Mouse (Mus musculus) heart, embryonic 14.5 days (tissue): ENCODE data around the gene Klhdc7a. TPM values are rescaled to one million over a fixed set of nuclear protein-coding genes. Genes with fewer than 3 reads are reported as not detected.

ENCODE experiments used
- ATAC-seq: fragments of 200-750 bp; cut with Nextera tagmentation; 2 replicates; pipeline ENCODE4 v1.8.0; 2017; ENCODE audit warnings: low read depth, moderate TSS enrichment; ENCODE audit not compliant: insufficient number of reproducible peaks, insufficient read depth, low FRiP score
- H3K27ac ChIP-seq, 2 experiments: fragments of 200-500 bp in 1 of 2; fragments of 300-500 bp in 1 of 2; sonication (generic) in 1 of 2; replicated peaks in 1 of 2; 2 replicates each; pipeline ENCODE4 v1.5.1; 2012 to 2014; ENCODE audit warnings: low read depth in 2 of 2, low read length in 2 of 2, control low read depth in 1 of 2, mild to moderate bottlenecking in 1 of 2, mixed read lengths in 1 of 2; ENCODE audit not compliant: control insufficient read depth in 1 of 2, insufficient read depth in 1 of 2
- H3K27me3 ChIP-seq: fragments of 300-500 bp; sonication (generic); 2 replicates; pipeline ENCODE4 v1.6.1; 2014; ENCODE audit warnings: mild to moderate bottlenecking, low read length, control low read depth; ENCODE audit not compliant: control insufficient read depth, insufficient read depth
- H3K36me3 ChIP-seq: fragments of 300-500 bp; sonication (generic); 2 replicates; pipeline ENCODE4 v1.6.1; 2014; ENCODE audit warnings: mild to moderate bottlenecking, control low read depth, low read length, mixed read lengths; ENCODE audit not compliant: control insufficient read depth, insufficient read depth
- H3K4me1 ChIP-seq, 2 experiments: fragments of 200-500 bp in 1 of 2; fragments of 300-500 bp in 1 of 2; sonication (generic) in 1 of 2; 2 replicates each; pipeline ENCODE4 v1.6.1; 2012 to 2014; ENCODE audit warnings: low read length in 2 of 2, control low read depth in 1 of 2, mixed read lengths in 1 of 2; ENCODE audit not compliant: control insufficient read depth in 2 of 2, insufficient read depth in 2 of 2
- H3K4me2 ChIP-seq: fragments of 300-500 bp; sonication (generic); 2 replicates; pipeline ENCODE4 v1.6.1; 2014; ENCODE audit warnings: mild to moderate bottlenecking, low read length
- H3K4me3 ChIP-seq, 2 experiments: fragments of 200-500 bp in 1 of 2; fragments of 300-500 bp in 1 of 2; sonication (generic) in 1 of 2; 2 replicates each; pipeline ENCODE4 v1.5.1; 2012 to 2014; ENCODE audit warnings: low read length in 2 of 2, mild to moderate bottlenecking in 2 of 2, control low read depth in 1 of 2, low read depth in 1 of 2, moderate library complexity in 1 of 2; ENCODE audit not compliant: control insufficient read depth in 1 of 2, insufficient read depth in 1 of 2
- H3K9ac ChIP-seq: fragments of 300-500 bp; sonication (generic); 2 replicates; pipeline ENCODE4 v1.6.1; 2014; ENCODE audit warnings: mild to moderate bottlenecking, low read length
- H3K9me3 ChIP-seq: fragments of 300-500 bp; sonication (generic); 2 replicates; pipeline ENCODE4 v1.6.1; 2016; ENCODE audit warnings: low read length, control low read depth; ENCODE audit not compliant: control insufficient read depth
- WGBS: fragments of 180-500 bp; shearing (Covaris S2); extraction: QIAGEN DNeasy Blood & Tissue Kit; methylation state at CpG from one replicate; pipeline ENCODE4 v1.1.7; 2014; 5-methylcytosine and 5-hydroxymethylcytosine counted together
- polyA plus RNA-seq: library from polyadenylated mRNA; unstranded; fragments of >200 nt; fragmentation: Nextera tagmentation; extraction: Ambion mirVana; gene quantifications from 2 replicates; pipeline ENCODE4 v1.2.1, GENCODE M21; 2014

Gene Klhdc7a
- not detected in 2 replicates for polyA plus RNA-seq

DNA sequence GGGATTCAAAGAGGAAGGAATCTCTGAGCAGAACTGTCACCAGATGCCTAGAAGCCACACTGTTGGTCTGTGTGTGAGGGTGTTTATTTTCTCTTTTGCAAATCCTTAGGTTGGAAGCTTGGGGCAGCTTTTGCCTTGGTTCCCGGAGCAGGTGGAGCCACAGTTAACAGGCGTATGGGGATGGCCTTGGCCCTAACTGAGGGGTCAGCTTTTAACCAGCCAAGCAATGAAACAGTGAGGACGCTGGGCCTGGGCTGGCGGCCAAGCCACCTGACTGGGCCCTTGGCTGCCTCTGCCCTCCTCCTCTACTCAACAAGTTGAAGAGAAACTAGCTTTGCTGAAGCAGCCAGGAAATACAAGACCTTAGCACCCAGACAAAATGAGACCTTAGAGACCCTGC, at the start of gene Klhdc7a:
Gene Klhdc7a, minus strand, starts transcription at position 105 of the 400 bp plus-strand sequence.
- Histone ChIP-seq H3K9me3 (no peaks in the 10 kb centered on the region), H3K4me3 (no peak within 1 kb of the TSS), H3K36me3 (no peaks in the 10 kb centered on the region), H3K9ac (no peak within 1 kb of the TSS), H3K4me2 (no peak within 1 kb of the TSS), H3K27me3 (no peaks in the 10 kb centered on the region), H3K27ac (no peak within 1 kb of the TSS), H3K4me1 (peaks cover 11% of the 10 kb centered on the region in 2 experiments; a peak in 3 of 4 replicates)
- 12% methylated on average over 4 of the region's 4 CpGs for WGBS
- 0 out of 2 replicates have a peak, but pooled peaks have one; percentile 54 for ATAC-seq

DNA sequence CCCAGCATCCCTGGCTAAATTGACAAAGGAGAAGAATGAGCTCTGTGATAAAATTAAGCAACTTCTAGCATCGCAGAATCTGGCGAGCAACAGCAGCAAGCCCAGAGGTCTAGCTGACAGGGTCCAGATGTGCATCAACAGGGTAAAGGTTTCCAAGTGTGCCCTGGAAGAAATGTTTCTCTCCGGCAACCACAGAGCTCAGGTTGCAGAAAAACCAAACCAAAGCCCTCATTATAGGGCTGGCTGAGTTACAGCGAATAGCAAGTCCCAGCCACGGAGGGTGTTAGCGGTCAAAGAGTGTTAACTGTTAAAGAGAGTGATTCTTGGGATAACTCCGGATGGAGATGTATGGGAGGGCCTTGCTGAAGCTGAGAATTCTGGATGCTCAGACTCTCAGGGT, 48.1 kb upstream of the Klhdc7a start:
- Histone ChIP-seq H3K4me3 (no peak overlapping the region), H3K36me3 (no peaks in the 10 kb centered on the region), H3K27me3 (peaks cover 8% of the 10 kb centered on the region; the same call in 1 of the 2 replicates), H3K4me1 (no peaks in the 10 kb centered on the region), H3K9ac (no peak overlapping the region), H3K4me2 (no peak overlapping the region), H3K9me3 (no peaks in the 10 kb centered on the region), H3K27ac (no peak overlapping the region)
- 58% methylated on average over 7 of the region's 7 CpGs for WGBS
- ATAC-seq: no peak

DNA sequence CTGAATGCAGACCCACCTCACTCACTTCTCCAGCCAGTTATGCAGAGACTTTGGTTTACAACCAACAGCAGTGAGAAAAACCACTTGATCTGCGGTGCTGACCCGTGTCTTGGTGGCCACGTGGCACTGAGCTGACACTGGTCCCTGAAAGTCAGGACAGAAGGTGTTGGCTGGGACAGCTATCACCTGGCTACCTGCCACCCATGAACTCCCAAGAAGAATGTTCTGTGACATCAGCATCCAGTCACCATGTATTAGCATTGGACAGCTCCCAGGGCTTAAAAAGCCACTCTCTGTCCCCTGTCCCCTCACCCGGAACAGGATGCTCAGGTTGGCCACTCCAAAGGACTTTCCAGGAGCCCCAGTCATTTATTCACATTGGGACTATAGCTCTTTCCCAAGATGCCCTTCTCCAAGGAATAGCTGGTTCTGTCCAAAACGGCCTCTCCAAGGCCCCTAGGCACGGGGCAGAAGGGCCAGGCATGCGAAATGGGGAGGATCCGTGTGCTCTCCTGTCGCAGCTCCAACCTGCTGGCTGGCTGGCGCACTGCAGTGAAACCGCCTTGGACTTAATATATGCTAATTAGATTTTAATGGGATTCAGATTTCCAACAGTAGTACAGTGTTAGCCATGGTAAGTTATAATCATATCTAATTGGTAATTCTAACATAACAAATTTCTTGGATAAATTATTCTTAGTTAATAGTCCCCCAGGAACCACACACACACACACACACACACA, 43.1 kb upstream of the Klhdc7a start:
- no peak overlapping the region for H3K9ac ChIP-seq
- WGBS: 62% methylated on average over 11 of the region's 11 CpGs
- H3K36me3 ChIP-seq: no peaks in the 10 kb centered on the region
- H3K27me3 ChIP-seq: peaks cover 15% of the 10 kb centered on the region
- no peaks in the 10 kb centered on the region for H3K9me3 ChIP-seq
- no peak overlapping the region for H3K4me3 ChIP-seq
- H3K4me2 ChIP-seq: no peak overlapping the region
- H3K4me1 ChIP-seq: no peaks in the 10 kb centered on the region
- no peak overlapping the region for H3K27ac ChIP-seq
- no peak for ATAC-seq

DNA sequence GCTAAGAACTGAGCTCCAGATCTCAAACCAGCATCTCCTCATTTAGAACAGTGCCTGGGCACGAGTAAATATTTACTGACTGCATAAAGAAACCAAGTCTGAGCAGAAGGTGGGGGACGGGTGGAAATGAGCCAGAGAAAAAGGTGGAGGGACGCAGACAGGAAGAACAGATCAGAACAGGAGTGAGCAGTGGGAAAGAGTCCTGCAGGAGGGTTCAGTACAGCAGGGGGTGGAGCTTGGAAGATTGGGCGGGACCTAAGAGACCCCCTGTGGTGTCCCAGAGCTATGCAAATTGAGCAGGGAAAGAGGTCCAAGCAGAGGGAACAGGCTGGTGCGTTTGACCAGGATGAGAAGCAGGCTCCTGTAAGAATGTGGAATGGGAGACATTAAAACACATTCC, 37.1 kb upstream of the Klhdc7a start:
- no peaks in the 10 kb centered on the region for H3K9me3 ChIP-seq
- WGBS: 9% methylated on average over 5 of the region's 5 CpGs
- H3K27ac ChIP-seq: no peak overlapping the region
- H3K9ac ChIP-seq: no peak overlapping the region
- H3K4me2 ChIP-seq: peak overlapping the region; percentile 13; the same call in 1 of the 2 replicates
- peaks cover 66% of the 10 kb centered on the region for H3K27me3 ChIP-seq
- no peaks in the 10 kb centered on the region for H3K36me3 ChIP-seq
- H3K4me1 ChIP-seq: no peaks in the 10 kb centered on the region; a peak in 1 of 4 replicates
- no peak overlapping the region for H3K4me3 ChIP-seq
- ATAC-seq: no peak

DNA sequence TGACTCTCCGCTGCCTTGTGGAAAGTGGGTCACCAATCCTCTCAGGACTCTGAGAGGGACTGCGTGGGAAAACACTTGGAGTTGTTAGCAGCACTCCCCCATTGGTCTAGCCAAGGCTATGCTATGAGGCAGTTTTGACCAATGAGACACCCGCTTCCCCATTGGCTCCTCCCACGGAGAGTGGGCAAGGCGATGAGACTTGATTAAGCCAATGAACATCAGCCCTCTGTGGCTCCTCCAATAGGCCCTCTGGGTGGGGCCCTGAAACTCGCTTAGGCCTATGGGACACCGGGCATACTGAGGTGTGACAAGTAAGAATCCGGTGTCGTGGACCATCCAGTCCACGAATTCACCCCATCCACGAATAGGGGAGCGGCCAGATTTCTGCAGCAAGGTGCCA, 36.3 kb upstream of the Klhdc7a start:
- H3K27me3 ChIP-seq: peaks cover 66% of the 10 kb centered on the region

DNA sequence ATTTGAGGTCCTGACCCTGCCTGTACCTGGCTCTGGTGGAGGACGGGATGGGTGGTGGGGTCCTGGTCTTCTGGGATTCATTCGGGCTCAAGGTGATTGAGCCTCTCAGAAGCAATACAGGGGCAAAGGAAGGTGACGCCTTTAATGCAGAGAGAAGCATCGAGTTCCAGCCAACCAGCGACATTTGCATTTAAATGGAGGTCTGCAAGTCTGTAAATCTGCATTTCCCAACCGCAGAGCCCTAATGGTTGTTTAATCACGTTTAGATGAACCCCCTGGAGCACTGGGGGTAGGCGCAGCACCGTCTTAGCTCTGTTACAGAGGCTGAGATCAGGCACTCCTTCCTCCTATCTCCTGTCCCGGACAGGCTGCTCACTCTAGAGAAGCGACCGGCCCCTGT, 34.2 kb upstream of the Klhdc7a start:
- Histone ChIP-seq H3K27me3 (peaks cover 66% of the 10 kb centered on the region), H3K4me3 (no peak overlapping the region), H3K4me2 (no peak overlapping the region), H3K9ac (no peak overlapping the region), H3K27ac (no peak overlapping the region), H3K4me1 (no peaks in the 10 kb centered on the region; a peak in 1 of 4 replicates), H3K9me3 (peaks cover 12% of the 10 kb centered on the region), H3K36me3 (no peaks in the 10 kb centered on the region)
- no peak for ATAC-seq
- 8% methylated on average over 12 of the region's 12 CpGs for WGBS

More for the DNA sequence above, 36.3 kb upstream of the Klhdc7a start:
- Histone ChIP-seq H3K9me3 (no peaks in the 10 kb centered on the region), H3K36me3 (no peaks in the 10 kb centered on the region), H3K4me1 (no peaks in the 10 kb centered on the region; a peak in 1 of 4 replicates), H3K4me2 (0 out of 2 replicates have a peak overlapping the region, but pooled peaks have one; percentile 13), H3K9ac (no peak overlapping the region), H3K4me3 (no peak overlapping the region; a peak in 1 of 4 replicates), H3K27ac (no peak overlapping the region)
- WGBS: 10% methylated on average over 12 of the region's 12 CpGs
- ATAC-seq: no peak; the same call in 1 of the 2 replicates

DNA sequence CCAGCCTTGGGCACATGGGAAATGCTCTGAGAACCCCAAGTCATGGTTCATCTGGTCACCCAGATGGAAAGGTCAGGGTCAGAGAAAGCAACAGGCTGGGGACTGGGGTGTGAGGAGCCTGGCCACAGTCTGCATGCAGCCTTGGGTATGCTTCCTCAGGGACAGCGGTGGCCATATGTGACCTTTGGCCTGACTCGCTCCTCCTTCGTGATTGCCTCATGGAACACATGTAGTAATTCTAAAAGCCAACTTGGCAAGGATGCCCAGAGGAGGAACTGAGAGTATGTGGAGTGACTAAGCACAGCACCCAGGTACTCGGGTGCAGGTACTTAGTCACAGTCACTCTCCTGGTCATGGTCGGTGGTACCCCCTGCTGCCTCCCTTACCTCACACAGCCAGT, 33.1 kb upstream of the Klhdc7a start:
- no peak overlapping the region for H3K9ac ChIP-seq
- peaks cover 56% of the 10 kb centered on the region for H3K27me3 ChIP-seq
- peaks cover 15% of the 10 kb centered on the region for H3K9me3 ChIP-seq
- H3K4me3 ChIP-seq: no peak overlapping the region
- H3K27ac ChIP-seq: no peak overlapping the region
- H3K4me1 ChIP-seq: no peaks in the 10 kb centered on the region; a peak in 1 of 4 replicates
- H3K36me3 ChIP-seq: no peaks in the 10 kb centered on the region
- 72% methylated on average over 5 of the region's 5 CpGs for WGBS
- no peak overlapping the region for H3K4me2 ChIP-seq
- no peak for ATAC-seq
